Mouse (Mus musculus): Measurements from ENCODE around the gene Defb45.

Gene Defb45

DNA sequence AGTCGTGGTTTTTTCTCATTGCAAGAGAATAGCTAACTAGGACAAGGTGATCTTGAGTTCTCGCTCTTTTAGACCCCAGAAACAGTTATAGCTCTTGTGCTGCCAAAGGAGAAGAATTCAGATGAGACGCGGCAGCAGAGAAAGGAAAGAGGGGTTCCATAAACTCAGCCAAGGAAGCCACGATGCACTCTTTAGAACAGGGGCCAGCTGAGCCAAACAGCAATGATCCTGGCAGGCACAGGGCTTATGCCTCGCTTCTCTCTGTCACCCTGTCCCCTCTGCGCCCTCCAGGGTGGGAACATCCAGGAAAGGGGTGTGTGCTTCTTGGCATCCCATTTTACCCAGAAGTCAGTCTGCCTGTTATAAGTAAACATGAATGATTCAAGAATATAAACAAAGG lies at the start of gene Defb45:
TSS of gene Defb45 (minus strand) at position 101 of the 400 bp plus-strand sequence.
- no peak for DNase-seq (ENCODE audit: low spot score)

DNA sequence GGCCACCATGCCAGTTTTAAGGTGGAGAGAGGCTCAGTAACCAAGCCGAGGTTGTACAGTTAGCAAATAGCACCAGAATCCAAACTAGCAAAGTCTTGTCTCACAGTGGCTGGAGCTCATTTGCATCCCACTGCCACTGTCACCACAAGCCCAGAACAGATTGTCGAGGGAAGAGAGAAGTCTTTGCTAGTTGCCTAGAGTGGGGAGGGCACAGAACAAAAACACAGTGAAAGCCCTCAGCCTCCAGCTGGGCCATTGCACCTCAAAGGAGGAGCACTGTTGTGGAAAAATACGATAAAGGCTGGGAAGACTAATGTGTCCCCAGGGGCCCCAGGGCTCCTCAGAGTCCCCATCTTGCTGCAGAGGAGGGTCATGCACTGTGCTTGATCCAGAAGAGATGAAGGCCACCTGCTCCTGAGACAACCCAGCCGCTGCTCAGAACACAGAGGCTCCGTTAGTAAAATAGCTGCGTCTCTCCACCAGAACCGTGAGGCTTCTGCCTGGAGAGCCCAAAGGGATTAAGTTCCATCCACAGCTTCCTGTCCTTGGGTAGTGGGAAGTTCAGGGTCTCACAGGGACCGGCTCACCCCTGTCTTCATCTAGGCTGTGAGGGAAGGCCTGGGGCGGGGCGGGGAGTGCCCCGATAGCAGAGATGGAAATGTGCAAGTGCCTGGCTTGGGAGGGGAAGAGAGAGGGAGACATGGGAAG lies 40.4 kb upstream of the Defb45 start:
- DNase-seq (ENCODE audit: low spot score): no peak

GRCm38 (mm10) chr2:152638865-152639264 lies 39.7 kb upstream of the Defb45 start:
- no peak for DNase-seq (ENCODE audit: low spot score)

DNA sequence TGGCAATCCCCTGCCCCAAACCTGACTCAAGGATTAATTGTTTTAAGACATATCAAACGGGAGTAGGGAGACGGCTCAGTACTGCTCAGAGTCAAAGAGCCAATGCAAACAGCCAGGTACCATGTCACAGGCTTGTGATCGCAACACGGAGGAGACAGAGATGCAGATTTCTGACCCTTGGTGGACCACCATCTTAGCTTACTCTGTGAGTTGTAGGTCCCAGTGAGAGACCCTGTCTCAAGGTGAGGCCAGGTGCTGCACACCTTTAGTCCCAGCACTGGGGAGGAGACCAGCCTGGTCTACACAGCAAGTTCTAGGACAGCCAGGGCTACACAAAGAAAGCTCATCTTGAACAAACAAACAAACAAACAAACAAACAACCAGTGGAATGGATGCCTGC lies 38.2 kb upstream of the Defb45 start:
- no peak for DNase-seq (ENCODE audit: low spot score)

DNA sequence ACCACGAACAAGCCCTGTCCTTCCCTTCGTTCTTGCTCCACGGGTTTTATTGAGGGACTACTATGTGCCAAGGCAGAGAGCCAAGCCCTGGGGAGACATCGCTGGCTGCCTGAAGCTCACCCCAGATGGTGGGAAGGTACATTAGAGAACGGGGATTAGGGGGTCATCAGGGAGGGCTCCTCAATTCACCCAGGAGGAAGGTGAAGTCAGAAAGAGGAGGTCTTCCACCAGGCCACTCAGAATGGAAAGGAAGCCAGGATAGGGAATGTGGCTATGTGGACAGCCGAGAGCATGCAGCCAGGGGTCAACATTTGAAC lies 37.8 kb upstream of the Defb45 start:
- no peak for DNase-seq (ENCODE audit: low spot score)

GRCm38 (mm10) chr2:152636246-152637005 lies 37.2 kb upstream of the Defb45 start:
- DNase-seq (ENCODE audit: low spot score): peak; percentile 24

DNA sequence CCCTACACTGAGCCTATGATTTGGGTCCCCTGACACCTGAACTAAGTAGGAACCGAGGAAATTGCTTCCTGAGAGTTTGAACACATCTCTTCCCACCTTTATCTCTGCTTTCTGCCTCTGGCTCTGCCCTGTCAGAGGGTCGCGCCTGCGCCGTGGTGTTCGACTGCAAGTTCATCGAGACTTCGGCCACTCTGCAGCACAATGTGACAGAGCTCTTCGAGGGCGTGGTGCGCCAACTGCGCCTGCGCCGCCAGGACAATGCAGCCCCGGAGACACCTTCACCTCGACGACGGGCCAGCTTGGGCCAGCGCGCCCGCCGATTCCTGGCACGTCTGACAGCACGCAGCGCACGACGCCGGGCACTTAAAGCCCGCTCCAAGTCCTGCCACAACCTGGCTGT lies 35.1 kb upstream of the Defb45 start:
- DNase-seq (ENCODE audit: low spot score): no peak

- DNase-seq (ENCODE audit: low spot score): no peak
Observed at GRCm38 (mm10) chr2:152633334-152633733, 34.1 kb upstream of the Defb45 start.

DNA sequence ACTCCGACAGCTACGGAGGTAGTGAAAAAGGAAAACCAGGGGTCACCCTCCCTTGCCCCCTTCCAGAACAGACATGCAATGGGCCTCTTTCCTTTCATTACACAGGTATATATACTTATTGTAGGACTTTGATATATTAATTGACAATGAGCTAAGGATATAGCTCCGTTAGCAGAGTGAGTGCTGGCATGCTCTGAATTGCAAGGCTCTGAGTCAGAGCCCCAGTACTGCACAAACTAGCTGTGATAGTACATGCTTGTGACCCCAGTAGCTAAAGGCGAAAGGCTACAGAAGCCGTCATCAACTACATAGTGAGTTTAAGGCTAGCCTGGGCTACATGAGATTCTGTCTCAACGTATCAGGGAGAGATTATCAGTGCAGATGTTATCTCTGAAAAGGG lies 30.7 kb upstream of the Defb45 start:
- DNase-seq (ENCODE audit: low spot score): no peak

DNA sequence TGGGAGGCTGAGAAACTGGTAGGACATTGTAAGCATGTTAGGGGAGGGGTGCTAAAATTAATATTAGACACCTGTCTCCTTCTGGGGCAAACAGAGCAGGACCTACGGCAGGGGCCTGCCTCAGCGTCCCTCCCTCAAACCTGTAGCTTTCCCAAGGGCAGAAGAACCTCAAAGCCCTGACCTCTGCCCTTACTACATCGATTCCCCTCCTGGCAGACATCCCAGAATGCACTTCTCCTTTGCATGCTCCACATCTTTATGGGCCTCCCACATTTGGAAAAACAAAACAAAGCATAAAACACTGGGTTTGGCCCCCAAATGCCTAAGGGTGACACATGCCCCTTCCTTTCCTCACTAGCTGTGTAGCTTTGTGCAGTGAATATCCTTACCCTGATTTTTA lies 30.0 kb upstream of the Defb45 start:
- no peak for DNase-seq (ENCODE audit: low spot score)

DNA sequence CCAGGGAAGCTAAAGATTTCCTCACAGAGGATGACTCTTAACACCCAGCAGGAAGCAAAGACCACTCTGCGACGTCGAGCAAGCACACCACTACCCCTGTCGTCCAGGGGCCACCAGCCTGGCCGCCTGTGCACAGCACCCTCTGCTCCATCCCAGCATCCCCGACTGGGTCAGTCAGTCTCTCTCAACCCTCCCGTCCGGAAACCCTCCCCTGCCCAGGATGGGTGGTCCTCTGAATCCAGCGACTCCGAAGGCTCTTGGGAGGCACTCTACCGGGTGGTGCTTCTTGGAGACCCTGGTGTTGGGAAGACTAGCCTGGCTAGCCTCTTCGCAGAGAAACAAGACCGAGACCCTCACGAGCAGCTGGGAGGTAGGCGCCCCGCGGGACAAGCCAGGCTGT lies 28.9 kb upstream of the Defb45 start:
- no peak for DNase-seq (ENCODE audit: low spot score)

- DNase-seq (ENCODE audit: low spot score): no peak
Observed at GRCm38 (mm10) chr2:152626774-152627591, 27.8 kb upstream of the Defb45 start, which contains the start of gene Rem1. Rem1 (plus strand) TSS chr2:152626951.

DNA sequence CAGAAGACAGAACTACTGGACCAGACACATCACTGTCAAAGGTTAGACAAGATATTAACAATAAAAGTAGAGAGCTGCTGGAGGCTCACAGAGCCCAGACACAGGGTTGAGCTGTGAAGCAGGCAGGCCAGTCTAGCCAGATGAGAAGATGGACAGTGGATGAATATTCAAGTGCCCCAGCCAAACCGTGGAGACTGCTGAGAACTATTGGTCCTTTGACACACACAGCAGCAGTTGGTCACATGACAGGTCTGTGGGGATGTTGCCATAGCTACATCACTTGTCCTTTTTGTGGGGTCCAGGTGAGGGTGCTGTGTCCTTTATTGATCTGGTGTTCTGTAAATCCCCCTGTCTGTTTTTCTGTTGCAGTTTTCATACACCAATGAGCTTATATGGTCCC lies 26.1 kb upstream of the Defb45 start:
- no peak for DNase-seq (ENCODE audit: low spot score)

GRCm38 (mm10) chr2:152624566-152624965 lies 25.4 kb upstream of the Defb45 start:
- no peak for DNase-seq (ENCODE audit: low spot score)

GRCm38 (mm10) chr2:152622953-152623352 lies 23.8 kb upstream of the Defb45 start, which contains the start of gene Defb25:
Defb25 (minus strand) TSS chr2:152623053.
- no peak for DNase-seq (ENCODE audit: low spot score)

DNA sequence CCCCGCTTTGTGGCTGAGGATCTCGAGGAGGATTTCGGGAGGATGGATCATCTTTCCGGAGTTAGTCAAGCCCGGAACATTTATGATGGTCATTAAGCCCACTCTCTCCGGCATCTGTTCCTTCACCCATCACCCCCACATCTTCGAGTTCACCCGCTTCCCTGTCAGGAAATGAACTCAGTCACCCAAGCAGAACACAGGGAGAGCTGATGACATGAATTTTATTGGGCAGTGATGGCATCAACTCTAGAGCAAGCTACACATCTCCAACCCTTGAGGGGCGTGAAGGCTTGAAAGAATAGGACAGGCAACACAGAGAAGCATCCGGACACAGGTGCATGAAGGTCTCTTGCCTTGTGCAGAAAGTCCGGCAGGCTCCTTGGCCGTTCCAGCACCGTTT lies 23.0 kb upstream of the Defb45 start:
- DNase-seq (ENCODE audit: low spot score): no peak

GRCm38 (mm10) chr2:152620367-152621134 lies 21.4 kb upstream of the Defb45 start:
- DNase-seq (ENCODE audit: low spot score): no peak

GRCm38 (mm10) chr2:152617374-152617773 lies 18.2 kb upstream of the Defb45 start:
- no peak for DNase-seq (ENCODE audit: low spot score)

GRCm38 (mm10) chr2:152616470-152616869 lies 17.3 kb upstream of the Defb45 start:
- DNase-seq (ENCODE audit: low spot score): no peak

DNA sequence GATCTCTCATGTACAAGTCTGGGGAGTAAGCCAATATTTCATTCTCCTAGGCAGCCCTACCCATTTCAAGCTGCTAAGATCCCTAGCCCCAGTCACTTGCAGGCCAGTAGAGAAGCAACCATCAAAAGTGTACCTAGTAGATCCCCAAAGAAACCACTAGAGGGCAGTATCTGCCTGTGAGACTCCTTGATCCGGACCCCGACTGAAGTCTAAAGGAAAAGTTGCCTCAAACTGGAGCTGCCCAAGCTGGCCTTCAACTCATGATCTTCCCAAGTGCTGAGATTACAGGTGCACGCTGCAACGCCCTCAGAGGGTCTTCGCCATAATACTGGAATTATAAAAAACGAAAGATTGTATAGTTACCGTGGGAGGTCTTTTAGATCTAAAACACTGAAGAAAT lies 16.4 kb upstream of the Defb45 start:
- no peak for DNase-seq (ENCODE audit: low spot score)

DNA sequence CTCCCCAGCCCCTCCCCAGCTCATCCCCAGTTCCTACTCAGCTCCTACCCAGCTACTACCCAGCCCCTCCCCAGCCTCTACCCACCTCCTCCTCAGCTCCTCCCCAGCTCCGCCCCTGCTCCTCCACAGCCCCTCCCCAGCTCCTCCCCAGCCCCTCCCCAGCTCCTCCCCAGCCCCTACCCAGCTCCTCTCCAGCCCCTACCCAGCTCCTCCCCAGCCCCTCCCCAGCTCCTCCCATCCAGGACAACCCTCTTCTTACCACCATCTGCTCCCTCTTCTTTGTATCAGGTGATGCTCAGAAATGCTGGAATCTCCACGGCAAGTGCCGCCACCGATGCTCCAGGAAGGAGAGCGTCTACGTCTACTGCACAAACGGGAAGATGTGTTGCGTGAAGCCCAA lies 13.0 kb upstream of the Defb45 start:
- no peak for DNase-seq (ENCODE audit: low spot score)

DNA sequence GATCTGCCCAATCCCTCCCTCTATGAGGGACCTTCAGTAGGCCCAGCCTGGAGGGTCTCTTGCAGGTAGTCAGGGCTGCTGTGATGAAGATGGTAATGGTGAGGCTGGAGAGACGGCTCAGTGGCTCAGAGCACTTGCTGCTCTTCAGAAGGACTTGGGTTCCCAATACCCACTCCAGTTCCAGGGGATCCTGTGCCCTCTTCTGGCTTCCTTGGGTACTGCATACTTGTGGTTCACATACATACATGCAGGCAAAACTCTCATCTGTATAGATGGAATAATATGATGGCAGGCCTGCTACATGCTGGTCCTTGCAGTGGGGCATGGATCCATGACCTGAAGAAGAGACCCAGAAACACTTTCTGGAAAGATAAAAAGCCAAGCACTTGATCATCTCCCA lies 9.5 kb upstream of the Defb45 start:
- no peak for DNase-seq (ENCODE audit: low spot score)

Data from urinary bladder, postnatal 25 days (tissue).